Mouse (Mus musculus) embryonic facial prominence, embryonic 14.5 days (tissue): ENCODE data around the gene Rere. TPM values are rescaled to one million over a fixed set of nuclear protein-coding genes. Genes with fewer than 3 reads are reported as not detected.
"Not testable (repeated sequence)": the region's sequence is repeated elsewhere in the genome, so short reads cannot be mapped to it uniquely, and the experiment has no call there.

Experiments
- ATAC-seq: fragments of 200-750 bp; cut with Nextera tagmentation; 2 replicates; pipeline ENCODE4 v1.8.0; 2017; ENCODE audit warnings: low read depth, moderate number of reproducible peaks, moderate TSS enrichment
- DNase-seq: peaks from one replicate; pipeline ENCODE4 v3.0.0-alpha.2; 2015; ENCODE audit warnings: low spot score
- H3K27ac ChIP-seq: fragments of 300-500 bp; sonication (generic); replicated peaks from 2 replicates; pipeline ENCODE4 v1.5.1; 2014; ENCODE audit warnings: low read depth, mild to moderate bottlenecking, low read length, moderate library complexity
- H3K27me3 ChIP-seq: fragments of 300-500 bp; sonication (generic); replicated peaks from 2 replicates; pipeline ENCODE4 v1.6.1; 2014; ENCODE audit warnings: low read length; ENCODE audit not compliant: control insufficient read depth, insufficient read depth
- H3K36me3 ChIP-seq: fragments of 300-500 bp; sonication (generic); 2 replicates; pipeline ENCODE4 v1.6.1; 2014; ENCODE audit warnings: low read length, mixed read lengths; ENCODE audit not compliant: control insufficient read depth, insufficient read depth
- H3K4me1 ChIP-seq: fragments of 300-500 bp; sonication (generic); 2 replicates; pipeline ENCODE4 v1.6.1; 2014; ENCODE audit warnings: antibody characterized with exemption, low read length; ENCODE audit not compliant: control insufficient read depth, insufficient read depth
- H3K4me2 ChIP-seq: fragments of 300-500 bp; sonication (generic); 2 replicates; pipeline ENCODE4 v1.6.1; 2014; ENCODE audit warnings: low read depth, mild to moderate bottlenecking, low read length, moderate library complexity, mixed read lengths
- H3K4me3 ChIP-seq: fragments of 300-500 bp; sonication (generic); 2 replicates; pipeline ENCODE4 v1.5.1; 2014; ENCODE audit warnings: low read depth, mild to moderate bottlenecking, low read length
- H3K9ac ChIP-seq: fragments of 300-500 bp; sonication (generic); 2 replicates; pipeline ENCODE4 v1.6.1; 2014; ENCODE audit warnings: low read depth, mild to moderate bottlenecking, low read length, moderate library complexity, mixed read lengths
- H3K9me3 ChIP-seq: fragments of 300-500 bp; sonication (generic); 2 replicates; pipeline ENCODE4 v1.6.1; 2016; ENCODE audit warnings: low read length; ENCODE audit not compliant: control insufficient read depth
- WGBS: fragments of 180-500 bp; shearing (Covaris S2); extraction: QIAGEN DNeasy Blood & Tissue Kit; methylation state at CpG from one replicate; pipeline ENCODE4 v1.1.7; 2014; 5-methylcytosine and 5-hydroxymethylcytosine counted together
- polyA plus RNA-seq: library from polyadenylated mRNA; unstranded; fragments of >200 nt; fragmentation: Nextera tagmentation; extraction: Ambion mirVana; gene quantifications from 2 replicates; pipeline ENCODE4 v1.2.1, GENCODE M21; 2014

The Rere gene
- polyA plus RNA-seq, 1 experiment from 2014 or later, result 32.0 TPM

GRCm38 (mm10) chr4:150491710-150492109 lies 210.3 kb downstream of the Rere start:
- Histone ChIP-seq H3K4me2 (no peak overlapping the region), H3K4me1 (peaks cover 16% of the 10 kb centered on the region), H3K4me3 (no peak overlapping the region), H3K9me3 (no peaks in the 10 kb centered on the region), H3K27me3 (no peaks in the 10 kb centered on the region), H3K36me3 (no peaks in the 10 kb centered on the region), H3K9ac (no peak overlapping the region), H3K27ac (no peak overlapping the region)
- WGBS, result 72% methylated on average over 4 of the region's 4 CpGs
- DNase-seq (no peak), ATAC-seq (no peak)

- no peak overlapping the region for H3K4me2 ChIP-seq
- no peaks in the 10 kb centered on the region for H3K27me3 ChIP-seq
- H3K27ac ChIP-seq, result 0 out of 2 replicates have a peak overlapping the region, but pooled peaks have one; percentile 33
- ATAC-seq (no peak), DNase-seq (peak; percentile 67)
- H3K9me3 ChIP-seq, result no peaks in the 10 kb centered on the region
- H3K4me1 ChIP-seq, result peaks cover 6% of the 10 kb centered on the region
- no peak overlapping the region for H3K4me3 ChIP-seq
- H3K36me3 ChIP-seq, result no peaks in the 10 kb centered on the region
- WGBS, result 75% methylated on average over 7 of the region's 7 CpGs
- no peak overlapping the region for H3K9ac ChIP-seq
Observed at GRCm38 (mm10) chr4:150493258-150493937, 212.0 kb downstream of the Rere start.

- not testable (repeated sequence) for H3K9me3 ChIP-seq, H3K4me1 ChIP-seq, ATAC-seq, DNase-seq, H3K9ac ChIP-seq, H3K4me2 ChIP-seq, H3K27ac ChIP-seq, H3K4me3 ChIP-seq, H3K36me3 ChIP-seq, H3K27me3 ChIP-seq
- WGBS, result 95% methylated on average over 2 of the region's 5 CpGs
Observed at GRCm38 (mm10) chr4:150493938-150494330, 212.5 kb downstream of the Rere start.

GRCm38 (mm10) chr4:150495568-150495967 lies 214.1 kb downstream of the Rere start:
- no peaks in the 10 kb centered on the region for H3K36me3 ChIP-seq
- no peak overlapping the region for H3K27ac ChIP-seq
- no peaks in the 10 kb centered on the region for H3K4me1 ChIP-seq
- H3K4me2 ChIP-seq, result no peak overlapping the region
- DNase-seq, result no peak
- no peak overlapping the region for H3K4me3 ChIP-seq
- WGBS, result 68% methylated on average over 2 of the region's 2 CpGs
- no peaks in the 10 kb centered on the region for H3K9me3 ChIP-seq
- H3K27me3 ChIP-seq, result no peaks in the 10 kb centered on the region
- ATAC-seq, result 0 out of 2 replicates have a peak, but pooled peaks have one; percentile 30
- no peak overlapping the region for H3K9ac ChIP-seq

GRCm38 (mm10) chr4:150504304-150505021 lies 223.0 kb downstream of the Rere start:
- no peak for ATAC-seq
- Histone ChIP-seq H3K4me2 (no peak overlapping the region), H3K36me3 (peaks cover 21% of the 10 kb centered on the region), H3K27ac (no peak overlapping the region), H3K4me1 (no peaks in the 10 kb centered on the region), H3K9me3 (no peaks in the 10 kb centered on the region), H3K27me3 (no peaks in the 10 kb centered on the region), H3K4me3 (no peak overlapping the region), H3K9ac (no peak overlapping the region)
- 93% methylated on average over 11 of the region's 11 CpGs for WGBS
- DNase-seq, result no peak

- H3K4me2 ChIP-seq, result no peak overlapping the region
- H3K9ac ChIP-seq, result no peak overlapping the region
- no peaks in the 10 kb centered on the region for H3K27me3 ChIP-seq
- DNase-seq (no peak), ATAC-seq (no peak)
- no peak overlapping the region for H3K4me3 ChIP-seq
- H3K36me3 ChIP-seq, result peaks cover 45% of the 10 kb centered on the region
- no peaks in the 10 kb centered on the region for H3K4me1 ChIP-seq
- 86% methylated on average over 3 of the region's 3 CpGs for WGBS
- H3K27ac ChIP-seq, result no peak overlapping the region
- no peaks in the 10 kb centered on the region for H3K9me3 ChIP-seq
Observed at GRCm38 (mm10) chr4:150509026-150509712, 227.7 kb downstream of the Rere start.

- Histone ChIP-seq H3K9me3 (no peaks in the 10 kb centered on the region), H3K27ac (no peak overlapping the region), H3K4me2 (no peak overlapping the region), H3K36me3 (peaks cover 45% of the 10 kb centered on the region), H3K27me3 (no peaks in the 10 kb centered on the region), H3K9ac (no peak overlapping the region), H3K4me3 (no peak overlapping the region), H3K4me1 (no peaks in the 10 kb centered on the region)
- DNase-seq (no peak), ATAC-seq (no peak)
- 91% methylated on average over 2 of the region's 2 CpGs for WGBS
Observed at GRCm38 (mm10) chr4:150510036-150510435, 228.6 kb downstream of the Rere start.

- H3K36me3 ChIP-seq, result peaks cover 45% of the 10 kb centered on the region
- not testable (repeated sequence) for H3K27ac ChIP-seq, ATAC-seq, H3K4me3 ChIP-seq, H3K27me3 ChIP-seq, H3K9ac ChIP-seq, H3K9me3 ChIP-seq, DNase-seq, H3K4me2 ChIP-seq, H3K4me1 ChIP-seq
- 99% methylated on average over 4 of the region's 6 CpGs for WGBS
Observed at GRCm38 (mm10) chr4:150513387-150513786, 231.9 kb downstream of the Rere start.
